Mouse (Mus musculus): Measurements from ENCODE around the gene D8Ertd738e. TPM values are rescaled to one million over a fixed set of nuclear protein-coding genes. Genes with fewer than 3 reads are reported as not detected.
A peak's percentile ranks its signal among the peaks of the same experiment; 100 is the strongest.
"Not testable (repeated sequence)": the region's sequence is repeated elsewhere in the genome, so short reads cannot be mapped to it uniquely, and the experiment has no call there.

Gene D8Ertd738e
- total RNA-seq (2021), result 100 to 1,000 TPM; 140 to 152 TPM

DNA sequence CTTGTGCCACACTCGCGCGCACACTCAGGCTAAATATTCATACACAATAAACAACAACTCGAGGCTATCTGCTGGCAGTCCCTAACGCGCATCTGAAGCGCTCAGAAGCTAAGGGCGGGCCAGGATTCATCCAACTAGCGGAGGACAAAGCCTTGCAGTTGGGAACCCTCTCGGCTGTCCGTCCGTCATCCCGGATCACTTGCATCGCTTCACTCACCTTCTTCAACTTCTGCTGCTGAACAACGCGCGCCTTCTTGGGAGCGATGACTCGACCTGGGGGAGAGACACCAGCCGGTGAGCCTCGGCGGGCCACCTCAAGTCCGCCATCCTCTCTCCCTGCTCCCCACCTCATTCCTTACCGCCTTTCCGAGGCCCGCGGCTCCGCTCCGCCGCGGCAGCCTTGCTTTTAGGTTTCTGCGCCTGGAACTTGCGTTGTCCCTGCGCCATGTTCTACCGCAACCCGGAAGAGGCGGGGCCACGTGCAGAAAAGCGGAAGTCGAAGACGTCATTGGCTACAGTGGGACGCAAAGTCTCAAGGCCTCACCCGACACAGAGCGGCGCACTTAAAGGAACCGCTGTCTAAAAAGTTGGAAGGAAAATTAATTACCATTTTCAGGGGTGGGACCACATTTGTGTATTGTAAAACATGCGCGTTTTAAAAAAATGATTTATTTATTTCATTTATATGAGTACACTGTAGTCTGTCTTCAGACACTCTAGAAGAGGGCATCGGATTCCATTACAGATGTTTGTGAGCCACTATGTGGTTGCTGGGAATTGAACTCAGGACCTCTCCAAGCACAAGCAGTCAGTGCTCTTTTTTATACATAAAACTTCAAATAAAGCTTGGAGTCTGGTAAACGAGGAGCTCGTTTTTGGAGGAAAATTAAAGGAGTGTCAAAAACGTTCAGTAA, at the start of gene D8Ertd738e:
TSS of gene D8Ertd738e (minus strand) at position 463 of the 914 bp plus-strand sequence.
- peak; percentile 71 to 74 for DNase-seq (ENCODE audit: extremely low spot score in 1 of 2, low spot score in 1 of 2)

DNA sequence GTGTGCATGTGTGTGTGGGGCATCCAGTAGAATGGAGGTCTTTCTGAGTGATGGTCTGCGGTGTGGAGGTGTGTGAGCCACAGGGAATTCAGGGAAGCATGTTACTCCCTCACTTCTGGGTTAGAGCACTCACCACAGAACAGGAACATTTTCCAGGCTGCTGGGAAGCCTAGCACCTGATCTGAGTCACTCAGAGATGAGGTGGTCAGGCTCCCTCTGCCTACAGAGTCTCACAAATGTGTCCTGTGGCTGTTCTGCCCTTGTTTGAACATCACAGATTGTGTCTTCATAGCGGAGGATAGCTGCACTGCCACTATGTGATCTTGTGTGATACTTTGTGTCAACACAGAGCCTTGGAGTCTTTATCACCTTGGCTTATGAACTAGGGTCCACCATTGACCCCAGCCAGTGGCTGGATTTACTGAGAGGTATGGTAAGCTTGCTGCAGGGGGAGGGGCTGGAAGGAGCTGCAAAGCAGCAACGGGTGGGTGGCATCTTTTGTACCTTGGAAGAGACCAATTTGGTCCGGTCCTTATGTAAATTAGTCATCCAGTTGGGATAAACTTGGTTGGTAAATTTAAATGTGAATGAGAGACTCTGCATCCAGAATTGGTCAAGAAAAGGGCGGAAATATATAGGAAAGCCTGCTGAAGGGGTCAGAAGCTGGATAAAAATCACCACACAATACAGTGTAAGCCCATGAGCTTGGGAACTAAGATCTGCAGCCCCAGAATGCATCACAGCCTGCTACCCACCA, 47.7 kb upstream of the D8Ertd738e start:
- no peak for DNase-seq (ENCODE audit: extremely low spot score in 1 of 2, low spot score in 1 of 2)

DNA sequence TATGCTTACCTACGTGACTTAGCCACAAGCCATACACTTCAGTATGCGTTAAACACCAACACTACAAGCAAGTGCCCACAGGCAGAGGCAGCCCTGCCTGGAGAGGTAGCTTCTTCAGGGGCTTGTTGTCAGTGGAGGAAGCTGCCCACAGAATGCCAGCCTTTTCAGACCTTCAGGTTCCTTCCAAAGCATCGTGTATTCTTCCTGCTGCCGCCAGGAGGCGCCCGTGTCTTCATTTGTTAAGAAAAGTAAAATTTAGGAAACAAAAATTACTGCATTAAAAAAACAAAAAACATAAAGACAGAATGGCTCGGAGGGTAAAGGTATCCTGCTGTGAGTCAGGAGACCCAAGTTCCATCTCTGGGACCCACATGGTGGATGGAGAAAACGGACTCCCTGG, 42.2 kb upstream of the D8Ertd738e start:
- peak; percentile 55 to 73 for DNase-seq (ENCODE audit: extremely low spot score in 1 of 2, low spot score in 1 of 2)

DNA sequence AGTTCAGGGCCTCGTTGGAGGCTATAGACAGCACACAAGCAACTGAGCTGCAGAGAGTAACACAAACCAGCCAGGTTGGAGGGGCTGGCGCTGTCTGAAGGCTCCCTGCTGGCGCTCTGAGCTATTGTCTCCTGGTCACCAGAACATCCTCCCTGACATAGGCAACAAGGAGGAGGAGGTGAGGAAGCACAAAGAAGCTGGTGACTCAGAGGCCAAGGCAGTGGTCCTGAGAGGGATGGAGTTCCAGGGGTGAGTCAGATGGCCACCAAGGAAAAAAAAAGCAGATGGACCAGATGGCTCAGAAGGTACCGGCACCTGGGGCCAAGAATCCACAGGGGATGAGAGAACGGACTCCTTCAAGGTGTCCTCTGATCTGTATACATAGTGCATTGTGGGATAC, 41.6 kb upstream of the D8Ertd738e start:
- no peak for DNase-seq (ENCODE audit: extremely low spot score in 1 of 2, low spot score in 1 of 2)

DNA sequence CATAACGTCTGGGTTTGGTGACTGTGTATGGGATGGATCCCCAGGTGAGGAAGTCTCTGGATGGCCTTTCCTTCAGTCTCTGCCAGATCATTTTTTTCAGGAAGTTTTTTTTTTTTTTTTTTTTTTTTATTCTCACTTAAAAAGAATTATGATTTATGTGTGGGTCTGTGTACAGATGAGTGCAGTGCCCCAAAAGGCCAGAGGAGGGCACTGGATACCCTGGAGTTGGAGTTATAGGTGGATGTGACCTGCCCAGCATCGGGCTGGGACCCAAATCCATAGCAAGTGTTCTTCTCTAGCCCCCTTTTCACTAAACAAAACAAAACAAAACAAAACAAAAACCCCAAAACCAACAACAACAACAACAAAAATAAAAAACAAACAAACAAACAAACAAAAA, 39.4 kb upstream of the D8Ertd738e start:
- DNase-seq (ENCODE audit: extremely low spot score in 1 of 2, low spot score in 1 of 2), result no peak

DNA sequence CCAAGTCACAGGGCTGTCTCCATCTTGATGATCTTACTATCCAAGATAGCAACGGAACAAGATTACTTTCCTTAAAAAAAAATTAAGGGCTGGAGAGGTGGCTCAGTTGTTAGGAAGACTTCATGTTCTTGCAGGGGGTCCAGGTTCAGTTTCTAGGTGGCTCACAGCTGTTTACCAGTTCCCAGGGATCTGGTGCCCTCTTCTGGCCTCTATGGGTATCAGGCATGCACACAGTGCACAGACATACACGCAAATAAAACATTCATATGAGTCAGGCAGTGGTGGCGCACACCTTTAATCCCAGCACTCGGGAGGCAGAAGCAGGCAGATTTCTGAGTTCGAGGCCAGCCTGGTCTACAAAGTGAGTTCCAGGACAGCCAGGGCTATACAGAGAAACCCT, 36.1 kb upstream of the D8Ertd738e start:
- DNase-seq (ENCODE audit: extremely low spot score in 1 of 2, low spot score in 1 of 2), result not testable (repeated sequence)

DNA sequence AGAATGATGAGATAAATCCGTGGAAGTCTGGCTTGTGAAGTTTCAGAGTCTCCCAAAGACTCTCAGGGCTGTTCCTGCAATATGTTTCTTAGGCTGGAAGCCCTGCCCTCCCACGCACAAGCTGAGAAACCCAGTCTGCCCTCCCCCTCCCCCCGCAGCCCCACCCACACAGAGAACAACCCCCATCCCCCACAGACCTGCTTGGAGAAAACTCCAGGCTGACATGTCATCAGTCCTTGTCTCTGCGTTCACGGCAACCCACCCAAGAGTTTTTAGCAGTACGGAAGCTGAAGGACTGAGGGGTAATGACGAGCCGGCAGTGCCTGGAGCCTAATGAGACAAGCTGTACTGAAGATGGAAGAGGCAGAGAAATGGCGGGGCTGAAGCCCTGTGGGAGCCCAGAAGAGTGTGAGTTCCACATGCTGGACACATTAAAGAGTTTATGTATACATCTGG, 35.1 kb upstream of the D8Ertd738e start:
- no peak for DNase-seq (ENCODE audit: extremely low spot score in 1 of 2, low spot score in 1 of 2)

DNA sequence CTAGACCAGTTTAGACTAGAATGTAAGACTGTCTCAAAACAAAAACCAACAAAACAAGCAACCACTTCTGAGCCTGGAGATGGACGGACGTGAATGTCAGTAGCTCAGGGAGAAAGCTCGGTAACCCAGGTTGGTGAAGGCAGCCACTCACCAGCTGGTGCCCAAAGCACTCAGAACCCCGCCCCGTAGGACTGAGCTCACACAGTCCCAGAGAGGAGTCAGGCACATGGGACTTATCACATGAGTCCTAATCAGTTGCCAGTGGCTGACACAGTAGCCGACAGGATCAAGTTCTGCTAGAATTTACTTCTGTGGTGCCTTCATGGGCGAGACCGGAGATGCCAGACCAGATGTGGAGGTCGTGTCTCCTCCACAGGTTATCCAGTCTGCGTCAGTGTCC, 31.3 kb upstream of the D8Ertd738e start:
- no peak for DNase-seq (ENCODE audit: extremely low spot score in 1 of 2, low spot score in 1 of 2)

DNA sequence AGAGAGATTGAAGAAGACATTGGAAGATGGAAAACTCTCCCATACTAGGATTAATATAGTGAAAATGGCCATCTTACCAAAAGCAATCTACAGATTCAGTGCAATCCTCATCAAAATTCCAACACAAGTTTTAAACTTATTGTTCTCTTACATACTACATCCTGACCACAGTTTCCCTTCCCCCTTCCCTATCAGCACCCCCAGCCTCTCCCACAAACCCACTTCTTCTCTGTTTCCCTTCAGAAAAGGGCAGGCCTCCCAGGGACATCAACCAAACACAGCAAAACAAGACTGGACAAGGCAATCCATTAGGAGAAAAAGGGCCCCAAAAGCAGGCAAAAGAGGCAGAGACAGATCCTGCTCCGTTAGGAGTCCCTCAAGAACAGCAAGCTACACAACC, 26.9 kb upstream of the D8Ertd738e start:
- DNase-seq (ENCODE audit: extremely low spot score in 1 of 2, low spot score in 1 of 2), result no peak

DNA sequence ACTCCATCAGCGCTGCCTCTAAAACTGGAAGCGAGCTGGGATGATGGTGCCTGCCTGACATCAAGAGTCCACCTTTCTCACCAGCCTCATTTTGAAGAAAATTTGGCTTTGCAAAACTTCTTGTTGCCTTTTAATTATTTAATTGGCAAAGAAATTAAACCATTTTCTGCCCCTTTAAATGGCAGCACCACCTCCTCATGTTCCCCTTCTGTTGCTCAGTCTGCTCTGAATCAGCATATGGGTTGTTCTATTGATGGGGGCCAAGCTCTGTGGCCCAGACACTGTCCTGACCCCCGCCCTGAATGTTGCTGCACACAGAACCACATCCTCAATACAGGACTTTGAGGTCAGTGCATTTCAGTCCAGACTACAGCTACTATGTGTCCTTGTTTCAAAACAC, 24.4 kb upstream of the D8Ertd738e start:
- no peak for DNase-seq (ENCODE audit: extremely low spot score in 1 of 2, low spot score in 1 of 2)

DNA sequence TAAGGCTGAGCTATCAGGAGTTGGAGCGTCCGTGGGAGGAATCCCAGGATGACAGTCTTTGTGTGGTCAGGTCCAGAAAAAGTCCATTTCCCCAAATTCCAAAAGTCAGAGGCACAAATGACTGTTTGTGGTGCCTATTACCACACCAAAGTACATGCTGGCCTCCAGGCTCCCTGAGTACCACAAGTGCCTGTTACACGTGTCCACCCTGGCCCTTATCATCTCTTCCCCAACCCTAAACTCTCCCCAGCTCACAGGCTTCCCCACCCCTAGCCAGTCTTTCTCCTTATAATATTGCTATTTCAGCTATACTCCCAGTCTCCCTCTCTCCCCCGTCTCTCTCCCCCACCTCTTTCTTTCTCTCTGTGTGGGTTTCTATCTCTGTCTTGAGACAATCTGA, 22.8 kb upstream of the D8Ertd738e start:
- no peak for DNase-seq (ENCODE audit: extremely low spot score in 1 of 2, low spot score in 1 of 2)

DNA sequence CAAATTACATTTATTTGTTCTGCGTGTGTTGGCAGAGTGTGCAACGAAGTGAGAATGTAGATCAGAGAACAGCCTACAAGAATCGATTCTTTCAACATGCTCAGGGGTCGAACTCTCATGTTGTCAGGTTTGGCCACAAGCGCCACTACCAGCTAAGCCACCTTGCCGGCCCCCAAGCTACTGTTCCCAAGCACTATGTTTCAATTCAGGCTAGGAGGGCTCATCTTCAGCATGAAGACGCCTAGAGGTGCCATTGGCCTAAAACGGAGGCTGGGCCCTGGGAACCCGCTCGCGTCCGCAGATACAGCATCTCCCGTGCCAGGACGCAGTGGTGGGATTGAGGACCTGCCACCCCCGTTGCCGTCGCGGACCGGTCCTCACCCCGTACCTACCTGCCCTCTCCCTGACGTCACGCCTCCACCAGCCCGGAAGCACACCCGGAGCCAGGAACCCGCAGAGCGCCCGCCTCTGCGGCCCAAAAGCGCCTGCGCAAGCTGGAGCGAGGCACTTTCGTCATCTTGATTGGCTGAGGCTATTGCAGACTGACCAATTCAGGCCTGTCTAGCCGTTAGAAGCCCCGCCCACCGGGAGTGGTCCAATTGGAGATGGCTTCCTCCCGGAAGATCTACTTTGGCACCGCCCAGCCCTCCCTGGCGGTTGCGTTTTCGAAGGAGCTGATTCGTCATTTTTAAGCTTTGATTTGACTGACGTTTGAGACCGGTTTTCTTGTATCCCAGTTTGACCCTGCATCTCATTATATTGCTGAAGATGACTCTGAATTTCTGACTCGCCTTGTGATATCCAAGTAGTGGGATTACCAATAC, 20.6 kb upstream of the D8Ertd738e start, which contains the start of gene Ccdc130:
TSS of gene Ccdc130 (minus strand) at position 431 of the 824 bp plus-strand sequence.
- DNase-seq (ENCODE audit: extremely low spot score in 1 of 2, low spot score in 1 of 2), result peak; percentile 92 to 96

DNA sequence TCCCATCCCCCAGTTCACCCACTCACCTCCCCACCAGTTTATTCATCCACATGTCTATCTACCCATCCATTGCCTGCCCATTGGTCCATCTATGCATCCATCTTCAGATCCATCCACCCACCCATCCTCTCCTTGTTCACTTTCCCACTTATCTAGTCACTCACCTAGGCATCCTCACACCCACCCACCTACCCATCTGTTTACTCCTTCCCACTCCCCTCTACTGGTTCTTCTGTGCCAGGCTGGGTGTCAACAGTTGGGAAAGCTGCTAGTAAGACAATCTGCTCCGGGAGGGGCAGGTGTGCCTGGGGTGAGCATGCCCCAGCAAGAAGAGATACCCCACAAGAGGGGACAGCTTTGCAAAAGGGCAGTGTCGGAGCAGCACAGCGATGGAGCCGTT, 11.6 kb upstream of the D8Ertd738e start:
- no peak for DNase-seq (ENCODE audit: extremely low spot score in 1 of 2, low spot score in 1 of 2)

DNA sequence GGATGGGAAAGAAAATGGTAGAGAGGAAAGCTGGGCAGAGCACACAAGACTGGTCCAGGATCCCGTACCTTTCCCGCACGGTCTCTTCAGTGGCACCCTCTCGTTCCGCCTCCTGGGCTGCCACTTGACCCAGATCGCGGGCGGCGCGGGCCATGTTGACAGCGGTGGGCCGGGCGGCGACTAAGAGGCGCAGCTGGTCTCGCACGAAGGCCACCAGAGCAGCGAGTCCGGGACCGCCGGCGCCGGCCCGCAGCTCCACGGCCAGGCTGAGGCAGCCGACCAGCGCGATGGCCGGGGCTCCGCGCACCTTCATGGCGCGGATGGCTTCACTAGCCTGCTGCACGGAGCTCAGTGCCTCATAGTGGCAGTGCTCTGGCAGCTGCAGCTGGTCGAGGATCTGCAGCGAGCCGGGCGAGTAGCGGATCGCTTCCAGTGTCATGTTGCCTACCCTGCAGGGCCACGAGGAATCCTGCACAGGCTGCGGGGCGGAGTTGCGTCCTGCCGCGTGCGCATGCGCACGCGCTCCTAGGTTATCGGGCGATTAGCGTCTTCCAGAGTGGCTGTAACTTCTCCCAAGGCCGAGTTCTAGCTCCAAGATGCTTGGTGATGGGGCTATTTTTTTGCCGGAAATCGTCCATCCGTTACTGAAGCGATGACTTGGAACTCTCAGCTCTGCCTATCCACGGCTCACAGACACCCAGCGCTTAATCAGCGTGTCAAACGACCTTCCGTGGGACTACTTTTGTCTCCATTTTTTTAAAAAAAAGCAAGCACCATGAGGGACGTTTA, 7.5 kb upstream of the D8Ertd738e start, which contains the start of gene Mri1:
TSS of gene Mri1 (minus strand) at position 505 of the 789 bp plus-strand sequence.
- peak; percentile 69 to 70 for DNase-seq (ENCODE audit: extremely low spot score in 1 of 2, low spot score in 1 of 2)

DNA sequence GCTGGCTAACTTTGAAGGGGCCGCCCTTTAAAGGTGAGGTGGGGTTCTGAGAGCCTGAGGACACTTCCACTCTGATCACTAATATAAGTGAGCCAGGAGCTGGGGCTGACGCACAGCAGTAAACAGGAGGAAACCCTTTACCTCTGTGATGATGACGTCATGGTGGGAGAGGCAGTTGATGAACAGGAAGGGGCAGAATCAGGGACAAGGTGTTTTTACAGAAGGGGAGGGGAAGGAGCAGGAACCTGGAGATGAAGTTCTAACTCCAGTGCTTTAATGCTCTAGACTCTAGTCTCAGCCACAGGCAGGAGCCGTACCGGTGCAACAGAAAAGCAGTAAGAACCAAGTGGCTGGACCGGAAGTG, 6.9 kb upstream of the D8Ertd738e start:
- no peak for DNase-seq (ENCODE audit: extremely low spot score in 1 of 2, low spot score in 1 of 2)

DNA sequence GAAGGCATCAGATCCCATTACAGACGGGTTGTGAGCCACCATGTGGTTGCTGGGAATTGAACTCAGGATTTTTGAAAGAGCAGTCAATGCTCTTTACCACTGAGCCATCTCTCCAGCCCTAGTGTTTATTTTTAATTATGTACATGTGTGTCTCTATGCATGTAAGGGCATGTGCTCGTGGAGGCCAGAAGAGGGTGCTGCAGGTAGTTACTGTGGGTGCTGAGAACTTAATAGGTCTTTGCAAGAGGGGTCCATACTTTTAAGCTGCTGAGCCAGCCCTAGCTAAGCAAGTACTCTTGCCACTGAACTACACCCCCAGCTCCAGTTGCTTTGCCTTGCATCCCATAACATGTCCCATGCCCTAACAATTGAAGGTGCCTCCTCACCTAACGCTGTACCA, 6.3 kb upstream of the D8Ertd738e start:
- no peak for DNase-seq (ENCODE audit: extremely low spot score in 1 of 2, low spot score in 1 of 2)

DNA sequence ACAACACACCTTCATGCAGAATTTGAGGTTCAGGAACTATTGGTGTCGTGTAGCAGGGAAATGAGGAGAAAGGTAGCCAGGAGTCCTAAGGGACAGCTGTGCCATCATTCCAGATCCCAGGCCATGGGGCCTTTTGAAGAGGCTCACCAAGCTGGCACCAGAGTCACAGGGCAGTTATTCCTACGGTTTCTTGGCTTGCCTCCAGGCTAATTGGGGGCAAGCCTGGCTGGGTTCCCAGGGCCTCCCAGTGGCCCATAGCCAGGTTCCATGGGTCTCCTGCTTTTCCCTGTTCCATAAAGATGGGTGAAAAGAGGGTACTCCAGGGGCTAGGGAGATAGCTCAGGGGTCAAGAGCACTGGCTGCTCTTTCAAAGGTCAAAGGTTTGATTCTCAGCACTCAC, 7.7 kb downstream of the D8Ertd738e start:
- DNase-seq (ENCODE audit: extremely low spot score in 1 of 2, low spot score in 1 of 2), result no peak

DNA sequence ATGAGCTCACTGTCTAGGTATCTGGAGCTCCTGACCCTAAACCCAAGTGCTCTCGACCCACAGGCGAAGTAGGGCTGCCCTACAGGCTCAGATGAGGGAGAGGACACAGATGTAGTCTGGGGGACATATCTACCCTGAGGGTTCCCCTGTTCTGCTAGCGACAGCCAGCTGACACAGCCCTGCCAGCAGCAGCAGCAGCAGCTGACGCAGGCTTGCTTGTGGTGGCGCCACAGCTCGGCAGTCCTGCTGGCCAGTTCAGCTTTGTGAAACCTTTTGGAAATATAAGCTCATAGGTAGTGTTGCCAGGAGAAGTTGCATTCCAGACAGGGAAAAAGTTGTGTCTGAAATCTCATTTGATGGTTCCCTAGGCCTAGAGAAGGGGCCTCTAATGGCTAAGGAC, 8.4 kb downstream of the D8Ertd738e start:
- no peak for DNase-seq (ENCODE audit: extremely low spot score in 1 of 2, low spot score in 1 of 2)

DNA sequence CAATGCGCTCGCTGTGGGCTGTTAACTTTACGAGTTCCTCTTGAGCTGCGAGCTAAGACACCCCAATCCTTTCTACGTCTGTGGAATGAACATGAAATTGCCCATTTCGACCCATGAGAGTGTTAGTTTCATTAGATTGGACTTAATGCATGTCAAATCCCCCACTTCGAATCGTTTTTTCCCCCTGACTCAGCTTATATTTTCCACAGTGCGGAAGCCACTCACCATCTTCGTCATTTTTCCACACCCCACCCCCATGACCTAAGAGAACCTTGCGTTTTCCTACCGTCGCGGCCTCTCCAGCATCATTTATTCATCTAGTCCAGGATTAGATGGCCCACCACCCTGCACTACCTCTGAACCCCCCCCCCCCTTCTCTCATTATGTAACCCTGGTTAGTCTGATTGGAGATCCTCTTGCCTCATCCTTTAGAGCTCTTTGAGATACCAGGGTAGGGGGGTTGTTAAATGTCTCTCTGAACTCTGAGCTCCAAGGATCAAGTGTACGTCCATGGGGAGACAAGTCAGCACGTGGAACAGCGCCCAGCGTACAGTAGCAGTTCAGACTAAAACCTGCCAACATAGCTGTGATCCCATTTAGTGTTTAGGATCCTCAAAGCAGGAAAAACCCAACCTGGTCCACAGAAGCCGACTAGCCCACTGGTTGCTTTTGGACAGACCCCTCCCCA, 11.8 kb downstream of the D8Ertd738e start:
- DNase-seq (ENCODE audit: extremely low spot score in 1 of 2, low spot score in 1 of 2), result no peak
